Comparison of ENCODE assay signal across 8 mouse cellular contexts in the genomic region with DNA sequence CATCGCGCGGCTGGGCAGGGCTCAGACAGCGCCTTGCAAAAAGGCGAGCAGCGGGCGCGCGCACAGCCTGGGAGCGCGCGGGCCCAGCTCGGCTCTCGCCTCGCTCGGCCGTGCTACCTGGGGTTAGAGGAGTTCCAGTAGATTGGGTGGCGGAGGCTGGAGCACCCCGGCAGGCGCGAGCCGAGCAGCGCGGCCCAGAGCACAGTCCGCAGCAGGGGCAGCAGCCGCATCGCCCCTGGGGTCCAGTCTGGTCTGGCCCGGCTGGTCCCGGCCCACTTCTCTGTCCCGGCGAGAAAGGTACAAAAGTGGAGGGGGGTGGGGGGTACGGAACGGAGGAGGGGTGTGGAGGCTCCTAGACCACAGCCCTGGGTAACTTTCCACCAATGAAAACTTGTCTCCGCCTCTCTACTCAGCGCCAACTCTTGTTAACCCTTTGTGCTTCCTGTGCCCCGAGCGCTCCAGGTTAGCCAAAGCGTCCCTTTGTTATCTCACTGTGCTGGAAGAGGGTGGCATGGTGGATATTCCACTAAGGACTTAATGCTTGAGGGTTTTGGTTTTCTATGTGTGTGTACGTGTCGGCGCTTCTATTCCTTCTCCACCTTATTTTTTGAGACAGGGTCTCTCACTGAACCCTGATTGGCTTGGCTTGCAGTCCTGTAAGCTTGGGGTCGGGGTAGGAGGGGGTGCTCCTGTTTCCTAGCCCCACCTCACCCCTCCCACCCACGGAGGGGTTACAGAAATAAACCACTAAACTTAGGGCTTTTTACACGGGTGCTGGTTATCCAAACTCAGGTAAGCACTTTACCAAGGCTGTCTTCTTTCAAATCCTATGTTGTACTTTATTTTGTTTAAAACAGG. TPM values are rescaled to one million over a fixed set of nuclear protein-coding genes. Genes with fewer than 3 reads are reported as not detected.
DNase-seq lines count a peak whose midpoint lies in the region; ATAC-seq and TF ChIP-seq lines count a peak whose summit lies in the region.

Efna4 (minus strand) TSS at position 308 of the 858 bp plus-strand sequence.

- no peak for DNase-seq in left cerebral cortex, adult 2 months (ENCODE audit: extremely low spot score in 1 of 2, low spot score in 2 of 2)
- DNase-seq in left cerebral cortex, adult 18-20 months (ENCODE audit: low spot score in 2 of 2): no peak
- DNase-seq in adrenal gland, postnatal 14 days: peak; percentile 64
- no peak for DNase-seq in gonadal fat pad, adult 2 months (ENCODE audit: low read depth)
- peak; percentile 65 for DNase-seq in kidney, adult 2 months
- DNase-seq in gastrocnemius, postnatal 14 days: no peak

- H3K4me2 ChIP-seq in lung, embryonic 16.5 days (ENCODE audit: low read depth, low read length): peak within 1 kb of the TSS; percentile 79
- peak within 1 kb of the TSS; percentile 82 for H3K4me2 ChIP-seq in stomach, embryonic 15.5 days

- 2% methylated on average over 44 of the region's 44 CpGs for WGBS in kidney, adult 2 months
- WGBS in lung, embryonic 16.5 days: under 1% methylated on average over 44 of the region's 44 CpGs
- WGBS in stomach, embryonic 15.5 days: under 1% methylated on average over 42 of the region's 44 CpGs

- no peaks in the 10 kb centered on the region for H3K27me3 ChIP-seq in kidney, adult 2 months (replicated peaks; ENCODE audit: control insufficient read depth, insufficient read depth, low read length)
- no peaks in the 10 kb centered on the region for H3K27me3 ChIP-seq in lung, embryonic 16.5 days (ENCODE audit: control insufficient read depth, insufficient read depth, low read depth, low read length)
- no peaks in the 10 kb centered on the region for H3K27me3 ChIP-seq in stomach, embryonic 15.5 days (replicated peaks)

- peak within 1 kb of the TSS; percentile 97 for H3K9ac ChIP-seq in lung, embryonic 16.5 days (ENCODE audit: low read length)
- peak within 1 kb of the TSS; percentile 65 for H3K9ac ChIP-seq in stomach, embryonic 15.5 days

- no peak for TF ChIP-seq POLR2A in kidney, adult 2 months (IDR thresholded peaks at IDR 0.05; ENCODE audit: low read depth, low read length)

- H3K4me3 ChIP-seq in left cerebral cortex, adult 2 months: peak within 1 kb of the TSS; percentile 52
- H3K4me3 ChIP-seq in kidney, adult 2 months (ENCODE audit: insufficient read depth, low read depth, low read length): peak within 1 kb of the TSS; percentile 62
- H3K4me3 ChIP-seq in lung, embryonic 16.5 days (ENCODE audit: low read length): peak within 1 kb of the TSS; percentile 79
- peak within 1 kb of the TSS; percentile 79 for H3K4me3 ChIP-seq in stomach, embryonic 15.5 days (replicated peaks)

- peak; percentile 89 for ATAC-seq in lung, embryonic 16.5 days (ENCODE audit: low read depth)
- ATAC-seq in stomach, embryonic 15.5 days (ENCODE audit: insufficient read depth, low FRiP score, low read depth): peak; percentile 78

- H3K36me3 ChIP-seq in kidney, adult 2 months (ENCODE audit: control insufficient read depth, insufficient read depth, low read length): no peaks in the 10 kb centered on the region
- peaks cover 8% of the 10 kb centered on the region for H3K36me3 ChIP-seq in lung, embryonic 16.5 days (ENCODE audit: control insufficient read depth, insufficient read depth, low read length)
- H3K36me3 ChIP-seq in stomach, embryonic 15.5 days: peaks cover 19% of the 10 kb centered on the region; the same call in 1 of the 2 replicates

- no peak for TF ChIP-seq CTCF in left cerebral cortex, adult 2 months (IDR thresholded peaks at IDR 0.05)
- TF ChIP-seq CTCF in kidney, adult 2 months (conservative IDR thresholded peaks at IDR 0.05; ENCODE audit: insufficient read depth, insufficient read length, low read depth, low read length): no peak

- H3K9me3 ChIP-seq in lung, embryonic 16.5 days (ENCODE audit: control insufficient read depth, low read length): no peaks in the 10 kb centered on the region
- H3K9me3 ChIP-seq in stomach, embryonic 15.5 days: no peaks in the 10 kb centered on the region

- H3K27ac ChIP-seq in left cerebral cortex, adult 2 months: no peak within 1 kb of the TSS
- H3K27ac ChIP-seq in kidney, adult 2 months (ENCODE audit: insufficient read depth, low read depth, low read length): no peak within 1 kb of the TSS
- H3K27ac ChIP-seq in lung, embryonic 16.5 days (ENCODE audit: low read length): peak within 1 kb of the TSS; percentile 90
- H3K27ac ChIP-seq in stomach, embryonic 15.5 days: peak within 1 kb of the TSS; percentile 86

- no peaks in the 10 kb centered on the region for H3K4me1 ChIP-seq in kidney, adult 2 months (ENCODE audit: control insufficient read depth, insufficient read depth, low read length)
- peaks cover 37% of the 10 kb centered on the region for H3K4me1 ChIP-seq in lung, embryonic 16.5 days (replicated peaks; ENCODE audit: control insufficient read depth, insufficient read depth, low read length)
- H3K4me1 ChIP-seq in stomach, embryonic 15.5 days: peaks cover 43% of the 10 kb centered on the region

- intact Hi-C loops in left cerebral cortex, adult 2 months (cut with DNase I): no loop called here
- intact Hi-C loops in gastrocnemius, postnatal 14 days (cut with DNase I; ENCODE audit: low total_unique reads): no loop called here

RNA-seq across cellular contexts. Expression of gene Efna4, which starts in this region (rescaled TPM):
- under 1 TPM in 1 of 2 experiments, not detected in 1; 0.21 TPM for total RNA-seq in left cerebral cortex, adult 2 months (2021)
- under 1 TPM in 1 of 2 experiments, not detected in 1; 0.28 TPM for total RNA-seq in left cerebral cortex, adult 18-20 months (2021)
- total RNA-seq in adrenal gland, postnatal 14 days (2021): 0.26 and 0.68 TPM in 2 replicates
- 13.7 and 15.0 TPM in 2 replicates for polyA plus RNA-seq in gonadal fat pad, adult 2 months (2012; rRNA removed)
- 8.2 and 10.4 TPM in 2 replicates for polyA plus RNA-seq in kidney, adult 2 months (2012; rRNA removed)
- polyA plus RNA-seq in lung, embryonic 16.5 days (2015; fragmentation: Nextera tagmentation; extraction: Ambion mirVana): 19.8 and 24.7 TPM in 2 replicates
- 17.9 and 19.4 TPM in 2 replicates for polyA plus RNA-seq in stomach, embryonic 15.5 days (2015; fragmentation: Nextera tagmentation; extraction: Ambion mirVana)
- under 1 TPM; 0.42 to 0.80 TPM for total RNA-seq in gastrocnemius, postnatal 14 days (2021)

Comparison
In these comparisons a context has a peak if more than half of its experiments do, and no peak if none do; other contexts are left out.
1. Peak in DNase-seq in adrenal gland, postnatal 14 days; RNA of the gene not detected or under 1 TPM.
2. H3K27ac ChIP-seq: peak in lung, embryonic 16.5 days (single experiment) and stomach, embryonic 15.5 days (single experiment); none in left cerebral cortex, adult 2 months (single experiment) and kidney, adult 2 months (single experiment).
3. Peak in every context shown above with its lines, with median percentiles within 50 percentile points of each other: H3K4me3 ChIP-seq.